Mouse (Mus musculus) embryonic facial prominence, embryonic 10.5 days (tissue): ENCODE data around the gene Lsg1. TPM values are rescaled to one million over a fixed set of nuclear protein-coding genes. Genes with fewer than 3 reads are reported as not detected.

Experiments used
- DNase-seq: peaks from one replicate; pipeline ENCODE4 v3.0.0-alpha.2; 2017; ENCODE audit warnings: low spot score
- H3K27ac ChIP-seq: fragments of 300-500 bp; sonication (generic); replicated peaks from 2 replicates; pipeline ENCODE4 v1.5.1; 2016; ENCODE audit warnings: mild to moderate bottlenecking
- H3K27me3 ChIP-seq: fragments of 300-500 bp; sonication (generic); replicated peaks from 2 replicates; pipeline ENCODE4 v1.6.1; 2016; ENCODE audit warnings: low read depth, mild to moderate bottlenecking; ENCODE audit not compliant: poor library complexity, severe bottlenecking
- H3K36me3 ChIP-seq: fragments of 300-500 bp; sonication (generic); replicated peaks from 2 replicates; pipeline ENCODE4 v1.6.1; 2016; ENCODE audit warnings: mild to moderate bottlenecking, moderate library complexity
- H3K4me1 ChIP-seq: fragments of 300-500 bp; sonication (generic); 2 replicates; pipeline ENCODE4 v1.6.1; 2016
- H3K4me3 ChIP-seq: fragments of 300-500 bp; sonication (generic); 2 replicates; pipeline ENCODE4 v1.5.1; 2016; ENCODE audit warnings: mild to moderate bottlenecking, moderate library complexity
- H3K9me3 ChIP-seq: fragments of 300-500 bp; sonication (generic); 2 replicates; pipeline ENCODE4 v1.6.1; 2016; ENCODE audit warnings: mild to moderate bottlenecking
- WGBS: fragments of 180-500 bp; shearing (Covaris S2); methylation state at CpG from one replicate; pipeline ENCODE4 v1.1.7; 2016; 5-methylcytosine and 5-hydroxymethylcytosine counted together
- polyA plus RNA-seq: library from polyadenylated mRNA; unstranded; fragments of >200 nt; fragmentation: Nextera tagmentation; extraction: Ambion mirVana; gene quantifications from 2 replicates; pipeline ENCODE4 v1.2.1, GENCODE M21; 2016

The Lsg1 gene
- polyA plus RNA-seq, 1 experiment from 2014 or later: 95.3 TPM

DNA sequence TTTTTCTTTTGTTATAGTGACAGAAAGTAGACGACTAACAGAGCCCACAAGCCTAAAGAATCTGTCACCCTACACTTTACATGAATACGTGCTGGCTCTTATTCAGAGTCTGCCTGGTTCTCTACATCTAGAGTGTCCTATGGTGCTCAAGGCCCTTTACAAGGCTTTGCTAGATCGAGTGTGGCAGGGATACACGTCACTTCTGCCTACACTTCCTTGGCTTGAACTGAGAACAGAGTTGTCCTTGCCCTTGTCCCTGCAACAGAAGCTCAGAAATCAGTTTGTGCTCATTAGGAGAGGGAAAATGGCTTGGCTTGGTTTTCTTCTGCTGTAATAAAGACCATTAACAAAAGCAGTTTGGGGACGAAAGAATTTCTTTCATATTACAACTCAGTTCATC lies 23.9 kb upstream of the Lsg1 start:
- no peaks in the 10 kb centered on the region for H3K9me3 ChIP-seq

DNA sequence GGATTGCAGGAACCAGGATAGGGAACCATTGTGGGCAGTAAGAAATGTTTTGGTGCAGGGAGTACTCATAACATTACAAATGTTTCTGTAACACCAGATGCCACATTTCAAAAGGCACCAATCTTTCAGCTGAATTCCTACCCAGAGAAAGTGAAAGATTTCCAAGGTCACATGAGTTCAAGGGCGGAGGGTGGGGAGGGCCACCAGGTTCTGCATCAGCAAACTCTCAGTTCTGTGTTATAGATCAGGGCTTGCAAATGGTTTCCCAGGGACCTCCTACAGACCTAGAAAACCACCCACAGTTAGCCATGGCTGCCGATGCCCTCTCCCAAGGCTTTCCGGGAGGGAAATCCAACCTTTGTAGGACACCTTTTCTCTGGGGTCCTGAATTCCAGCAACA lies 20.5 kb upstream of the Lsg1 start:
- H3K9me3 ChIP-seq: no peaks in the 10 kb centered on the region
- H3K4me3 ChIP-seq: no peak overlapping the region
- no peaks in the 10 kb centered on the region for H3K36me3 ChIP-seq
- WGBS: 79% methylated on average over 3 of the region's 3 CpGs
- peak overlapping the region; percentile 30; the same call in 1 of the 2 replicates for H3K27ac ChIP-seq
- peaks cover 44% of the 10 kb centered on the region for H3K4me1 ChIP-seq
- no peak for DNase-seq
- no peaks in the 10 kb centered on the region; the same call in 1 of the 2 replicates for H3K27me3 ChIP-seq

More for the DNA sequence above, 23.9 kb upstream of the Lsg1 start:
- H3K4me3 ChIP-seq: no peak overlapping the region
- no peak for DNase-seq
- H3K4me1 ChIP-seq: peaks cover 25% of the 10 kb centered on the region
- no peaks in the 10 kb centered on the region; the same call in 1 of the 2 replicates for H3K27me3 ChIP-seq
- no peak overlapping the region for H3K27ac ChIP-seq
- WGBS: 84% methylated on average over 5 of the region's 5 CpGs
- H3K36me3 ChIP-seq: no peaks in the 10 kb centered on the region

DNA sequence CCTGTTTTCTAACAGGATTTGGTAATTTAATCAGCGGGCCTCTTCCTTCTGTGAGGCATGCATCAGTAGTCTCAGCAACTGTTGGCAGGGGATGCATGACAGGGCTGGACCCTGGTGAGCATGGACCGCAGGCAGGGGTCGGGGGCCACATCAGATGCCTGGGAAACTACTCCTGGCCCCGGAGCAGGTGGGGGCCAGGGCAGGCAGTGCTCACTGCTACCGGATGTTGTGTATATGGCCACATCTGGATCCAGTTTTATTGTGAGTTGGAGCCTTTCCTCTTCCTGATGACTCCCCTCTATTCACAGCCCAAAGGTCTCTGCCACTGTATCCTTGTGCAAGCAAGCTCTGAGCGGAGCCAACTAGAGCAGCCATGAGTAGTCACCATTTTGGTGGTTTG lies 18.1 kb upstream of the Lsg1 start:
- H3K27ac ChIP-seq: peak overlapping the region; percentile 75
- H3K27me3 ChIP-seq: peaks cover 17% of the 10 kb centered on the region
- H3K4me3 ChIP-seq: 0 out of 2 replicates have a peak overlapping the region, but pooled peaks have one; percentile 12
- H3K36me3 ChIP-seq: no peaks in the 10 kb centered on the region
- peaks cover 68% of the 10 kb centered on the region for H3K4me1 ChIP-seq
- DNase-seq: peak; percentile 73
- H3K9me3 ChIP-seq: no peaks in the 10 kb centered on the region
- WGBS: 40% methylated on average over 6 of the region's 6 CpGs

DNA sequence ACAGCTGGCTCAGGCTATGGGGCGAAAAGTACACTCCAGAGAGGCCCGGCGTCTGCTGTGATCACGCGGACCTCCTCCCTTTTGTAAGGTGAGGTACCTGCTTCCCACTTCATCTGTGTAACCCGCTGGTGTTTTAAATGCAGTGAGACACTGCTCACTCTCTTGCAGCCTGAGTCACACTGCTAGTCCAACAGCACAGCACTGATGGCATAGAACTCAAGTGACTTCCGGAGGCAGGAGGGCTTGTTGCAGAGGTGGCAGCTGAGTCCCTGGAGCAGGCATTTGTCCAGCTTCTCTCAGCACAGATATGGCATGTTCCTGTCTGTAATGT lies 17.4 kb upstream of the Lsg1 start:
- DNase-seq: no peak
- no peaks in the 10 kb centered on the region for H3K9me3 ChIP-seq
- 79% methylated on average over 7 of the region's 7 CpGs for WGBS
- H3K4me1 ChIP-seq: peaks cover 75% of the 10 kb centered on the region
- peaks cover 21% of the 10 kb centered on the region for H3K27me3 ChIP-seq
- peak overlapping the region; percentile 75 for H3K27ac ChIP-seq
- H3K36me3 ChIP-seq: no peaks in the 10 kb centered on the region
- 0 out of 2 replicates have a peak overlapping the region, but pooled peaks have one; percentile 12 for H3K4me3 ChIP-seq

DNA sequence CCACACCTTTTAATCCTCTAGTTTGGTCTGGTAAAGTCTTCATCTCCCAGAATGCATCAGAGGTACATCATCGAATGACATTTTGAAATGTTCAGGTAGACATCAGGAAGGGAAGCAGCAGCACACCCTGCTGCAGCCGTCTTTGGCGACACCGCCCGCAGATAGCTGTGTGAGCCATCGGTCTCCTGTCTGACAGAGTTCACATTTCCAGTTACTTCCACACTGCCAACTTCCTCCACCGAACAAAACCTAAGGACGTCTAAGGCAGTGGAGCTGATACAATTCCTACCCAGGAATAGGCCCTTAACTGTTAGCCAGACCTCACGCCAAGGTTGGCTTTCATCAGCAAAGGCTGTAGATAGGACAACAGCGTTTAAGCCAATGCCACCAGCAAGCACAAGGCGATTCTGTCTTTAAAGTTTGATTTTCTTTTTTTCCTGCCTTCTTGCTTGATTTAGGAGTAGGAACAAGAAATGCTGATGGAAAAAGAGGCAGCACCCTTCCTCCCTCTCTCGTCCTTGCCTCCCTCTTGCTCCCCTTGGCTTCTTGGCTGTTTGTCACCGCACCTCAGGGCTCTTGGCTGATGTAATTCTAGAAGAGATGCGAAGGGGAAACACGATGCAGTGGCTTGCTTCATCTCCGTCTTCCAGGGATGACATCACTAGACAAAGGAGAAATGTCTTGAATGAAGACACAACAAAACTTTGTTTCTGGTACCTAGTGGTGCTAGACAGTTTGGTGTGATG lies 16.8 kb upstream of the Lsg1 start:
- WGBS: 74% methylated on average over 16 of the region's 16 CpGs
- H3K4me1 ChIP-seq: peaks cover 80% of the 10 kb centered on the region
- DNase-seq: no peak
- H3K27ac ChIP-seq: peak overlapping the region; percentile 75
- no peak overlapping the region for H3K4me3 ChIP-seq
- no peaks in the 10 kb centered on the region for H3K36me3 ChIP-seq
- no peaks in the 10 kb centered on the region for H3K9me3 ChIP-seq
- H3K27me3 ChIP-seq: peaks cover 21% of the 10 kb centered on the region

DNA sequence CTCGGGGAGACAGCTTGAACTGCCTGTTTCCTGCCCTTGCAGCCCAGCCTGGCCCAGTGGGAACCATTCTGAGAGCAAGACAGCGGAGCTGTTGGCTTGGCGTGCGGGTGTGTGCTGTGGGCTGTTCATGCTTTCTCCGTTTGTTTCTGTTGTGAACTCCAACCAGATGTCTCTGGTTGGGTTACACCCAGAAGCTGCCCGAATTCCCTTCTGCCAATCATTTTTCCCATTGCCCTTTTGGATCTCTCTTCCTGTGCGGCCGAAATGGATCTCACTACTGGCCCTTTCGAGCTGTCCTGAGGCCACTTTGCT lies 16.1 kb upstream of the Lsg1 start:
- 34% methylated on average over 9 of the region's 9 CpGs for WGBS
- DNase-seq: peak; percentile 69
- Histone ChIP-seq H3K4me1 (peaks cover 82% of the 10 kb centered on the region), H3K9me3 (no peaks in the 10 kb centered on the region), H3K4me3 (peak overlapping the region; percentile 82; the same call in 1 of the 2 replicates), H3K27me3 (peaks cover 25% of the 10 kb centered on the region), H3K36me3 (no peaks in the 10 kb centered on the region), H3K27ac (peak overlapping the region; percentile 80)

DNA sequence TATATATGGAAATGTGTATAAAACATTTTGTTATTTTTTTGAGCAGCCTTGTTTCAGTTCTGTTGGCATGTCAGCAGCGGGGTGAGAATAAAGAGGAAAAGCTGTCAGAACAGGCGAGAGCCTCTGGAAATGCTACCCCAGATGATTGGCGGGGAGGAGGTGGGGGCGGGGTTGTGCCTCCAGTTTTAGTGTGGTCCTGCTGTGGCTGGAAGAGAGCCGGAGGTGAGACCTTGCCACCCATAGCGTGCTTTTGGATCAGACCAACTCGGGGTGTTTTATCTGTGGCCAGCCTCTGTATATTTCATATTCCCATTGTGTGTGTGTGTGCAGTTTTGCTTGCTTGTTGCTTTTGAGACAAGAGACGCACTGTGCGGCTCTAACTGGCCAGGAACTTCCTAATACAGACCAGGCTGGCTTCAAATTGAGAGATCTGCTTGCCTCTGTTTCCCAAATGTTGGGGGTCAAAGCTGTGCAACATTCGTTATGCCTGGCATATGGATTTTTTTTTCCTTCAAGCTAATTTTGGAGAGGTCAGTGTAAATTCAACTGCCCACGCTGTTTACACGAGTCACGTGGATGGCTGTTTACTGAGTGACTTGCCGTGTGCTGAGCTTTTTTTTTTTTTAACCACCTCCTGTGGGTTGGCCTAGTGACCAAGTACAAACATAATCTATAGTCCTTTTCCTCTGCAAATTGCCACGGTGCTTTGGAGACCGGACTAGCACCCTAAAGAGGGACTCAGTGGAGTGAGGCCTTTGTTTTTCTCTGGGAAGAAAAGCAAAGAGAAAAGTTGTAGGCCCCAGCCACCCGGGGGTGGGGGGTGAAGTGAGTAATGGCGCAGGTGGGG lies 15.5 kb upstream of the Lsg1 start:
- Histone ChIP-seq H3K9me3 (no peaks in the 10 kb centered on the region), H3K27me3 (peaks cover 27% of the 10 kb centered on the region), H3K27ac (peak overlapping the region; percentile 80), H3K36me3 (no peaks in the 10 kb centered on the region), H3K4me3 (peak overlapping the region; percentile 82), H3K4me1 (peaks cover 77% of the 10 kb centered on the region)
- 26% methylated on average over 18 of the region's 18 CpGs for WGBS
- peak; percentile 74 for DNase-seq

DNA sequence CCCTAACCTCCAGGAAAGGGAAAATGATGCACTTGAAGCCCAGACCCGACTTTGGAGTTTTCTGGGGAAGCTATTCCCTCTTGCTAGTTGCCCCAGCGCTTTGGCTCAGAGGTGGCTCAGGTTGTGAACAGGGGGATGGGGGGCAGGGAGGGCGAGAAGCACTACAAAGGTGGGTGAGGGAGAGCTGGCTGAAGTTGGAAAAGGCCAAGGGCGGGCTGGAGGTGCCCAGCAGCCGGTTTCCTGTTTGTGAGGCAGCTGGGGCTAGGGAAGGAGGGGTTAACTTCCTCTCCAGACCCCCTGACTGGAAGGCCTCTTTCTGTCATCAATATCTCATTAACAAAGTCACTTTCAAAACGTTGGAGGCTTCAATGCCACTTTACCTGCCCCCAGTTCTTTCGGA lies 14.6 kb upstream of the Lsg1 start:
- WGBS: 15% methylated on average over 7 of the region's 7 CpGs
- peak; percentile 50 for DNase-seq
- H3K36me3 ChIP-seq: no peaks in the 10 kb centered on the region
- H3K4me3 ChIP-seq: peak overlapping the region; percentile 82
- H3K4me1 ChIP-seq: peaks cover 82% of the 10 kb centered on the region
- H3K27me3 ChIP-seq: peaks cover 36% of the 10 kb centered on the region
- H3K9me3 ChIP-seq: no peaks in the 10 kb centered on the region
- peak overlapping the region; percentile 88 for H3K27ac ChIP-seq

DNA sequence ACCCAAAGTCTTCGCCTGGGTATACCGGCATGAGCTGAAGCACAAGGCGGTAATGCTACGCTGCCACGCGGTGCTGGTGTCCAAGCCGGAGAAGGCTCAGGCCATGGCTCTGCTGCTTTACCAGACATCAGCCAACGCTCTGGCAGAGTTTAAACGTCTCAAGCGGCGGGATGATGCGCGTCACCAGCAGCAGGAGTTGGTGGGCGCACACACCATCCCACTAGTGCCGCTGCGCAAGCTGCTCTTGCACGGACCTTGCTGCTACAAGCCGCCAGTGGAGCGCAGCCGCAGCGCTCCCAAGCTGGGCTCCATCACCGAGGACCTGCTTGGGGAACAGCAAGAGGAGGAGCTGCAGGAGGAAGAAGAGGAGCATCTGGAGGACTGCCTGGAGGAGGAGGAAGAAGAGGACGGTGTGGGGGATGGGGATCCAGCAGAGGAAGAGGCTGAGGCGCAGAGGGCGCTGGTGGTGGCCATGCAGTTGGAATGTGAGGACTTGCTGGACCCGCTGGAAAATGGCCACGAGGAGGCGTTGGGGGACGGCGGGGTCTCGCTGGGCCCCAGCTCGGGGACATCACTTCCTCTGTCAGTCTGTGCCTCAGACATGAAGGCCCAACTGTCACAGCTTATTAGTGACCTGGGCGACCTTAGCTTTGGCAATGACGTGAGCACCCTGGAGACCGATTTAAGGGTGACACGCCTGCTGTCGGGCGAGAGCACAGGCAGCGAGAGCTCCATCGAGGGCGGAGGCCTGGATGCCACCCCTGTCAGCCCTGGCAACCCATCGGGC lies 13.8 kb upstream of the Lsg1 start:
- Histone ChIP-seq H3K9me3 (no peaks in the 10 kb centered on the region), H3K27me3 (peaks cover 36% of the 10 kb centered on the region), H3K27ac (peak overlapping the region; percentile 88), H3K4me1 (peaks cover 80% of the 10 kb centered on the region), H3K36me3 (no peaks in the 10 kb centered on the region), H3K4me3 (peak overlapping the region; percentile 82)
- DNase-seq: peak; percentile 83
- WGBS: 6% methylated on average over 42 of the region's 42 CpGs

DNA sequence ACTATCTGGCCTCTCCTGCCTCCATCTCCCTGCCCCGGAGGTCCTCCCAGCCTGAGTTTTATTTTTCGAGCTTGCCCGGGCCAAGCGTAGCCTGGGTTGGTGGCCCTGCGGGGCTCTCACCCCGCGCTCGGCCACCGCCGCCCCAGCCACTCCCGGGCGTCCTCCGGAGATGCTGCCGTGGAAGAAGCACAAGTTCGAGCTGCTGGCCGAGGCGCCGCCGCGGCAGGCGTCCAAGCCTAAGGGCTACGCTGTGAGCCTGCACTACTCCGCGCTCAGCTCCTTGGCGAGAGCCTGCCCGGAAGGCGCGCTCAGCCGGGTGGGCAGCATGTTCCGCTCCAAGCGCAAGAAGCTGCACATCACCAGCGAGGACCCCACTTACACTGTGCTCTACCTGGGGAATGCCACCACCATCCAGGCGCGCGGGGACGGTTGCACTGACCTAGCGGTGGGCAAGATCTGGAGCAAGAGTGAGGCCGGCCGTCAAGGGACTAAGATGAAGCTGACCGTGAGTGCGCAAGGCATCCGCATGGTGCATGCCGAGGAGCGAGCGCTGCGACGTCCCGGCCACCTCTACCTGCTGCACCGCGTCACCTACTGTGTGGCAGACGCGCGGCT lies 13.1 kb upstream of the Lsg1 start:
- Histone ChIP-seq H3K27ac (peak overlapping the region; percentile 88), H3K36me3 (no peaks in the 10 kb centered on the region), H3K4me1 (peaks cover 73% of the 10 kb centered on the region), H3K4me3 (peak overlapping the region; percentile 82), H3K9me3 (no peaks in the 10 kb centered on the region), H3K27me3 (peaks cover 42% of the 10 kb centered on the region)
- WGBS: under 1% methylated on average over 53 of the region's 53 CpGs
- DNase-seq: peak; percentile 76

DNA sequence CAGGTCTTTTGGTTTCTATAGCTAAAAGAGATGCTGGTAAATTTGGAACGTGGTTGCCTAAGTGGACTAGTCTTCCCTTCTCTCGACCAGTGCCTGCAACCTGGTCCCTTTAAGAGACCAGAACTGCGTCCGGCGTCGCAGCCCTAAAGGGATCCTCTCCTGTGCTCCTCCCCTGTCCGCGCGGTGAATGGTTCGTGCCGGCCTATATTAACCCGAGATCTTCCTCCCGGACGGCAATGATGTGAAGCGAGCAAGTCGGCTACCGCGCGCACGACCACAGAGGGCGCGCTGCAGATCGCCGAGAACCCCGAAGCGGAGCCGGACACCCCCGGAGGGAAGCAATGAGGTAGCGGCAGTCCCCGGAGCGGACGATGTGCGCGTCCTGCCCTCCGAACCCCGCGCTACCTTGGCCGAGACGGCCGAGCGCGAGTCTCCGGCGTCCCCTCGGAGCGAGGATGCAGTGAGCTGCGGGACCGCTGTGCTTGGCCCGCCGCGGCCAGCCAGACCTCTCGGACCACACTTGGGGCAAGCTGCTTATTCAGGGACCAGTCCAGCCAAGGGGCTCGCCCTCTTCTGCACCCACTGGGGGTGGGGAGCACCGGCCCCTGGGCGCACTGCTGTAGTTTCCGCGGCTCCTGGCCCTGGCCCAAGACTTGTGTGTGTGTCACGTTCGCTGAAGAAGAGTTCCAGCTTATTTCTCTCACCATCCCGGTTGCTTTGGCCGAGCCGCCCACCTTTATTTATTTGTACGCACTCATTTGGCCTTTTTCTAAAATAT lies 12.3 kb upstream of the Lsg1 start, which contains the start of gene Fam43a:
TSS of gene Fam43a (plus strand) at position 233 of the 778 bp plus-strand sequence.
- Histone ChIP-seq H3K9me3 (no peaks in the 10 kb centered on the region), H3K27ac (peak within 1 kb of the TSS; percentile 88), H3K4me3 (peak within 1 kb of the TSS; percentile 82), H3K36me3 (no peaks in the 10 kb centered on the region), H3K4me1 (peaks cover 64% of the 10 kb centered on the region), H3K27me3 (peaks cover 51% of the 10 kb centered on the region)
- under 1% methylated on average over 63 of the region's 63 CpGs for WGBS
- DNase-seq: peak; percentile 93
